Mouse (Mus musculus): ENCODE measurements around the gene Mbnl2.

DNA sequence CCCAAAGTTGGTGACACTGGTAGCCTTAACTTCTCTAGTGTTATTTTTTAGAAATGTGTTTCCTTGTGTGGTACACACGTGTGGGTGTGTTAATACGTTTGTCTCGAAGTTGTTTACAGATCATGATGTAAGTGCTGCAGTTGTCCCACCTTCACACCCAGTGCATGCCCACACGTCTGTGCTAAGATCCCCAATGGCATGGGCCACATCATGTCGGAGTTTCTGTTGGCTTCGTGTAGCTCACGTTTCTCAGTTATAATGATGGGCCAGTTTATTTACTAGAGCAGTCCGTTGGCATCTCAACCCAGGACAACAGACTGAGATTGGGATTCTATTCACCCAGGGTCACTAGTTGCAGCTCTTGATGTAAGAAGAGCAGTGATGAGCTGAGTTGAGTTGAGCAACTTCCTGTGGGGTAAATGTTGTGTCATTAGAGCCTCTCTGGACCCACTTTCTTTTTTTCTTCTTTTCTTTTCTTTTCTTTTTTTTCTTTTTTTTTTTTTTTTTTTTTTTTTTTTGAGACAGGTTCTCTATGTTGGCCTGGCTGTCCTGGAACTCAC lies 205.0 kb downstream of the Mbnl2 start:
- TF ChIP-seq CTCF (IDR thresholded peaks at IDR 0.05; ENCODE audit: borderline replicate concordance, control insufficient read depth, extremely low read depth, insufficient read depth, low read length, poor library complexity) = no peak
- TF ChIP-seq POLR2A (IDR thresholded peaks at IDR 0.05; ENCODE audit: control insufficient read depth, extremely low read depth, insufficient read depth, low read length, poor library complexity) = no peak

Measured in thymus, adult 2 months (tissue).